Mouse (Mus musculus) ES-CJ7 (cell line): ENCODE measurements around the gene Cog5.

Experiments
- DNase-seq: peaks from one replicate; pipeline ENCODE4 v3.0.0; 2011; ENCODE audit warnings: low read depth, low spot score

Gene Cog5

GRCm38 (mm10) chr12:31823671-31824070 is 169.0 kb downstream of the Cog5 start:
- DNase-seq = no peak

GRCm38 (mm10) chr12:31824831-31825230 is 170.2 kb downstream of the Cog5 start:
- no peak for DNase-seq

GRCm38 (mm10) chr12:31825821-31826220 is 171.2 kb downstream of the Cog5 start:
- DNase-seq = peak; percentile 66

GRCm38 (mm10) chr12:31826476-31826875 is 171.8 kb downstream of the Cog5 start:
- no peak for DNase-seq

- DNase-seq = peak; percentile 9
Observed at GRCm38 (mm10) chr12:31835480-31835879, 180.8 kb downstream of the Cog5 start.

- peak; percentile 85 for DNase-seq
Observed at GRCm38 (mm10) chr12:31836211-31836610, 181.5 kb downstream of the Cog5 start.

GRCm38 (mm10) chr12:31838521-31838920 is 183.9 kb downstream of the Cog5 start:
- no peak for DNase-seq

- DNase-seq = no peak
Observed at GRCm38 (mm10) chr12:31839249-31839648, 184.6 kb downstream of the Cog5 start.

- DNase-seq = no peak
Observed at GRCm38 (mm10) chr12:31846077-31846476, 191.4 kb downstream of the Cog5 start.

- no peak for DNase-seq
Observed at GRCm38 (mm10) chr12:31848630-31849415, 194.2 kb downstream of the Cog5 start.

- no peak for DNase-seq
Observed at GRCm38 (mm10) chr12:31849601-31850000, 194.9 kb downstream of the Cog5 start.

- DNase-seq = no peak
Observed at GRCm38 (mm10) chr12:31854039-31854438, 199.4 kb downstream of the Cog5 start.

GRCm38 (mm10) chr12:31854817-31855216 is 200.1 kb downstream of the Cog5 start:
- no peak for DNase-seq

- no peak for DNase-seq
Observed at GRCm38 (mm10) chr12:31857784-31858183, 203.1 kb downstream of the Cog5 start.

GRCm38 (mm10) chr12:31862668-31863538 is 208.2 kb downstream of the Cog5 start:
- DNase-seq = no peak

- DNase-seq = no peak
Observed at GRCm38 (mm10) chr12:31876775-31877174, 222.1 kb downstream of the Cog5 start.

- no peak for DNase-seq
Observed at GRCm38 (mm10) chr12:31882736-31883135, 228.1 kb downstream of the Cog5 start.

GRCm38 (mm10) chr12:31884365-31884764 is 229.7 kb downstream of the Cog5 start:
- no peak for DNase-seq

GRCm38 (mm10) chr12:31885084-31885483 is 230.4 kb downstream of the Cog5 start:
- DNase-seq = no peak

GRCm38 (mm10) chr12:31885844-31886606 is 231.4 kb downstream of the Cog5 start:
- DNase-seq = no peak

- no peak for DNase-seq
Observed at GRCm38 (mm10) chr12:31890685-31891084, 236.0 kb downstream of the Cog5 start.

- DNase-seq = no peak
Observed at GRCm38 (mm10) chr12:31892079-31892478, 237.4 kb downstream of the Cog5 start.
